Mouse (Mus musculus): ENCODE data around the gene Phlda2.
A peak's percentile ranks its signal among the peaks of the same experiment; 100 is the strongest.

Gene Phlda2

GRCm38 (mm10) chr7:143503926-143504325, 976 bp upstream of the Phlda2 start:
- no peak for DNase-seq (ENCODE audit: low spot score in 2 of 2)

- peak; percentile 37 to 43 for DNase-seq (ENCODE audit: low spot score in 2 of 2)
Observed at GRCm38 (mm10) chr7:143501643-143502417, 1.1 kb downstream of the Phlda2 start.

- DNase-seq (ENCODE audit: low spot score in 2 of 2), result no peak
Observed at GRCm38 (mm10) chr7:143500912-143501311, 2.0 kb downstream of the Phlda2 start.

- no peak for DNase-seq (ENCODE audit: low spot score in 2 of 2)
Observed at GRCm38 (mm10) chr7:143498584-143498983, 4.4 kb downstream of the Phlda2 start.

- DNase-seq (ENCODE audit: low spot score in 2 of 2), result no peak
Observed at GRCm38 (mm10) chr7:143495104-143495961, 7.6 kb downstream of the Phlda2 start.

- DNase-seq (ENCODE audit: low spot score in 2 of 2), result no peak
Observed at GRCm38 (mm10) chr7:143493616-143494126, 9.3 kb downstream of the Phlda2 start.

- no peak for DNase-seq (ENCODE audit: low spot score in 2 of 2)
Observed at GRCm38 (mm10) chr7:143489735-143490134, 13.2 kb downstream of the Phlda2 start.

- no peak for DNase-seq (ENCODE audit: low spot score in 2 of 2)
Observed at GRCm38 (mm10) chr7:143482541-143482940, 20.4 kb downstream of the Phlda2 start.

GRCm38 (mm10) chr7:143481806-143482387, 21.1 kb downstream of the Phlda2 start:
- DNase-seq (ENCODE audit: low spot score in 2 of 2), result no peak

- DNase-seq (ENCODE audit: low spot score in 2 of 2), result peak; percentile 53 to 59
Observed at GRCm38 (mm10) chr7:143480498-143480897, 22.5 kb downstream of the Phlda2 start.

GRCm38 (mm10) chr7:143477800-143478199, 25.1 kb downstream of the Phlda2 start:
- no peak for DNase-seq (ENCODE audit: low spot score in 2 of 2)

- no peak for DNase-seq (ENCODE audit: low spot score in 2 of 2)
Observed at GRCm38 (mm10) chr7:143476702-143477335, 26.1 kb downstream of the Phlda2 start.

GRCm38 (mm10) chr7:143475876-143476275, 27.1 kb downstream of the Phlda2 start:
- DNase-seq (ENCODE audit: low spot score in 2 of 2), result peak in 1 of 2 experiments; percentile 47

GRCm38 (mm10) chr7:143474811-143475210, 28.1 kb downstream of the Phlda2 start:
- no peak for DNase-seq (ENCODE audit: low spot score in 2 of 2)

GRCm38 (mm10) chr7:143473347-143474101, 29.4 kb downstream of the Phlda2 start, which contains the start of gene Slc22a18:
Gene Slc22a18, plus strand, starts transcription at chr7:143473736.
- peak; percentile 68 to 72 for DNase-seq (ENCODE audit: low spot score in 2 of 2)

GRCm38 (mm10) chr7:143469946-143470345, 33.0 kb downstream of the Phlda2 start:
- DNase-seq (ENCODE audit: low spot score in 2 of 2), result peak; percentile 56 to 75

GRCm38 (mm10) chr7:143467714-143468113, 35.2 kb downstream of the Phlda2 start:
- no peak for DNase-seq (ENCODE audit: low spot score in 2 of 2)

GRCm38 (mm10) chr7:143466099-143466677, 36.8 kb downstream of the Phlda2 start:
- DNase-seq (ENCODE audit: low spot score in 2 of 2), result peak; percentile 70 to 75

- no peak for DNase-seq (ENCODE audit: low spot score in 2 of 2)
Observed at GRCm38 (mm10) chr7:143464811-143465560, 38.0 kb downstream of the Phlda2 start.
